ENCODE assay signal across 18 mouse cellular contexts in the genomic region with DNA sequence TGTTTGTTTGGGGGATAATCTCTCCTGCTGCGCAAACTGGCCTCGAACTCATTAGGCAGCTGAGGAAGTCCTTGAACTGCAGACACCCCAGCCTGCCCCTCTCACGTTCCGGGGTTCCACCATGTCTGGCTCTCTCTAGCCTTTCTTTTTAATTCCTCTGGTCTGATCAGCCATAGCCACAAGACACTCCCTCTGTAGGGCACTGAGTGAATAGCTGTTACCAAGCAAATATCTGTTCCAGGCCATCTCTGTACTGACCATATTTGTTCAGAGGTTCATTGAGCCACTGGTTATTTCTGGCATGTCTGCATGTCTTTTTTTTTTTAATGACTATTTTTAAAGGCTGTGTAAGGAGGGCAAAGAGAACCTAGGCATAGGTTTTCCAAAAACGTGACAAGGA. TPM values are rescaled to one million over a fixed set of nuclear protein-coding genes. Genes with fewer than 3 reads are reported as not detected.
DNase-seq lines count a peak whose midpoint lies in the region; ATAC-seq and TF ChIP-seq lines count a peak whose summit lies in the region.
"Not testable (repeated sequence)": the region's sequence is repeated elsewhere in the genome, so short reads cannot be mapped to it uniquely, and the experiment has no call there.
"Had no signal": no experiment of that assay in that cellular context is flagged by ENCODE, and none has a peak within 500 bp of the region (broad histone marks: within the 10 kb centered on the region; RNA-seq: fewer than 3 reads in every experiment).

No protein-coding gene starts in this region.

- TF ChIP-seq CTCF in E14TG2a.4 (conservative IDR thresholded peaks at IDR 0.05; ENCODE audit: low read length), result 0 out of 2 replicates have a peak, but pooled peaks have one; percentile 10
- 0 out of 2 replicates have a peak, but pooled peaks have one; percentile 19 for TF ChIP-seq CTCF in forebrain, postnatal 0 days (IDR thresholded peaks at IDR 0.05; ENCODE audit: low read depth)
- TF ChIP-seq CTCF in heart, postnatal 0 days (IDR thresholded peaks at IDR 0.05; ENCODE audit: low read depth), result peak; percentile 37
- not testable (repeated sequence) for TF ChIP-seq CTCF in kidney, adult 2 months (conservative IDR thresholded peaks at IDR 0.05; ENCODE audit: insufficient read depth, insufficient read length, low read depth, low read length)
- TF ChIP-seq CTCF in midbrain, postnatal 0 days (IDR thresholded peaks at IDR 0.05), result peak; percentile 57

- TF ChIP-seq POLR2A in kidney, adult 2 months (IDR thresholded peaks at IDR 0.05; ENCODE audit: low read depth, low read length), result not testable (repeated sequence)

- H3K27ac ChIP-seq in forebrain, postnatal 0 days (ENCODE audit: low read depth, low read length); heart, postnatal 0 days (ENCODE audit: low read depth); kidney, adult 2 months (ENCODE audit: insufficient read depth, low read depth, low read length); lung, embryonic 15.5 days; midbrain, postnatal 0 days (ENCODE audit: low read depth, low read length): not testable (repeated sequence)

- H3K4me2 ChIP-seq in forebrain, postnatal 0 days (ENCODE audit: low read depth), result 0 out of 2 replicates have a peak overlapping the region, but pooled peaks have one; percentile 88
- H3K4me2 ChIP-seq in heart, postnatal 0 days (ENCODE audit: low read depth, low read length), result peak overlapping the region; percentile 72; the same call in 1 of the 2 replicates
- H3K4me2 ChIP-seq in lung, embryonic 15.5 days, result peak overlapping the region; percentile 97; the same call in 1 of the 2 replicates
- H3K4me2 ChIP-seq in midbrain, postnatal 0 days (ENCODE audit: low read depth, low read length, poor library complexity, severe bottlenecking), result not testable (repeated sequence)

- not testable (repeated sequence) for H3K9ac ChIP-seq in forebrain, postnatal 0 days; heart, postnatal 0 days (replicated peaks; ENCODE audit: low read depth, low read length); lung, embryonic 15.5 days; midbrain, postnatal 0 days (replicated peaks; ENCODE audit: low read length, poor library complexity, severe bottlenecking)

- peaks cover 16% of the 10 kb centered on the region for H3K4me1 ChIP-seq in E14TG2a.4 (replicated peaks; ENCODE audit: low read depth, low read length)
- H3K4me1 ChIP-seq in forebrain, postnatal 0 days (ENCODE audit: insufficient read depth); heart, postnatal 0 days (ENCODE audit: control insufficient read depth, insufficient read depth); kidney, adult 2 months (ENCODE audit: control insufficient read depth, insufficient read depth, low read length); lung, embryonic 15.5 days; midbrain, postnatal 0 days (ENCODE audit: insufficient read depth, low read length): not testable (repeated sequence)

- H3K27me3 ChIP-seq in E14TG2a.4 (ENCODE audit: insufficient read depth, low read length), result peaks cover 24% of the 10 kb centered on the region
- H3K27me3 ChIP-seq in forebrain, postnatal 0 days (ENCODE audit: insufficient read depth, low read length); heart, postnatal 0 days (ENCODE audit: control insufficient read depth, insufficient read depth, low read length); kidney, adult 2 months (replicated peaks; ENCODE audit: control insufficient read depth, insufficient read depth, low read length); lung, embryonic 15.5 days; midbrain, postnatal 0 days (ENCODE audit: insufficient read depth, low read length): not testable (repeated sequence)

- not testable (repeated sequence) for ATAC-seq in forebrain, postnatal 0 days; lung, embryonic 15.5 days (ENCODE audit: borderline replicate concordance, extremely low read depth, low FRiP score, low TSS enrichment); midbrain, postnatal 0 days (ENCODE audit: low FRiP score)
- peak; percentile 59 for ATAC-seq in heart, postnatal 0 days (ENCODE audit: insufficient read depth, low read depth)

- not testable (repeated sequence) for H3K9me3 ChIP-seq in E14TG2a.4 (ENCODE audit: low read length); forebrain, postnatal 0 days (ENCODE audit: low read length); heart, postnatal 0 days (replicated peaks; ENCODE audit: control insufficient read depth, low read length); lung, embryonic 15.5 days; midbrain, postnatal 0 days (ENCODE audit: low read length)

- WGBS in forebrain, postnatal 0 days, result 53% methylated on average over 5 of the region's 5 CpGs
- WGBS in heart, postnatal 0 days, result 52% methylated on average over 5 of the region's 5 CpGs
- 65% methylated on average over 5 of the region's 5 CpGs for WGBS in kidney, adult 2 months
- 52% methylated on average over 5 of the region's 5 CpGs for WGBS in lung, embryonic 15.5 days
- WGBS in midbrain, postnatal 0 days, result 51% methylated on average over 5 of the region's 5 CpGs

- peak; percentile 52 for DNase-seq in embryo, embryonic 10 days (ENCODE audit: low spot score)
- not testable (repeated sequence) for DNase-seq in forebrain, postnatal 0 days
- DNase-seq in heart, postnatal 0 days (ENCODE audit: low spot score), result peak; percentile 31
- DNase-seq in kidney, adult 2 months, result peak; percentile 35
- DNase-seq in midbrain, postnatal 0 days (ENCODE audit: low spot score), result peak; percentile 40

- H3K36me3 ChIP-seq in E14TG2a.4 (ENCODE audit: insufficient read depth, low read length), result peaks cover 16% of the 10 kb centered on the region
- H3K36me3 ChIP-seq in forebrain, postnatal 0 days (ENCODE audit: insufficient read depth); heart, postnatal 0 days (replicated peaks; ENCODE audit: control insufficient read depth, insufficient read depth, low read length); kidney, adult 2 months (ENCODE audit: control insufficient read depth, insufficient read depth, low read length); lung, embryonic 15.5 days; midbrain, postnatal 0 days (ENCODE audit: insufficient read depth, low read length): not testable (repeated sequence)

- not testable (repeated sequence) for TF ChIP-seq EP300 in heart, postnatal 0 days (IDR thresholded peaks at IDR 0.05; ENCODE audit: low read depth)

- H3K4me3 ChIP-seq in E14TG2a.4 (replicated peaks; ENCODE audit: low read length); forebrain, postnatal 0 days (ENCODE audit: low read depth, low read length); heart, postnatal 0 days (ENCODE audit: low read depth, low read length); kidney, adult 2 months (ENCODE audit: insufficient read depth, low read depth, low read length); lung, embryonic 15.5 days; midbrain, postnatal 0 days (ENCODE audit: low read depth, low read length): not testable (repeated sequence)

RNA-seq across cellular contexts. Expression of gene Crtap, which starts 21.1 kb away (rescaled TPM):
- total RNA-seq in forebrain, postnatal 0 days (2014; rRNA removed), result 7.0 and 14.2 TPM in 2 replicates
- 23.8 and 25.5 TPM in 2 replicates for polyA plus RNA-seq in forebrain, postnatal 0 days (2015; fragmentation: Nextera tagmentation; extraction: Ambion mirVana)
- total RNA-seq in heart, postnatal 0 days (2014; rRNA removed; ENCODE audit: low replicate concordance), result 63.1 and 65.0 TPM in 2 replicates
- 75.8 and 80.6 TPM in 2 replicates for polyA plus RNA-seq in heart, postnatal 0 days (2015; fragmentation: Nextera tagmentation; extraction: Ambion mirVana)
- 86.3 and 98.7 TPM in 2 replicates for polyA plus RNA-seq in kidney, adult 2 months (2012; rRNA removed)
- polyA plus RNA-seq in lung, embryonic 15.5 days (2015; fragmentation: Nextera tagmentation; extraction: Ambion mirVana), result 153 and 159 TPM in 2 replicates
- 12.6 and 21.4 TPM in 2 replicates for total RNA-seq in midbrain, postnatal 0 days (2014; rRNA removed)
- polyA plus RNA-seq in midbrain, postnatal 0 days (2015; fragmentation: Nextera tagmentation; extraction: Ambion mirVana), result 25.8 and 26.0 TPM in 2 replicates

RNA-seq across cellular contexts. Expression of gene Glb1, which starts 31.5 kb away (rescaled TPM):
- 21.8 and 26.1 TPM in 2 replicates for total RNA-seq in forebrain, postnatal 0 days (2014; rRNA removed)
- polyA plus RNA-seq in forebrain, postnatal 0 days (2015; fragmentation: Nextera tagmentation; extraction: Ambion mirVana), result 27.5 and 32.3 TPM in 2 replicates
- total RNA-seq in heart, postnatal 0 days (2014; rRNA removed; ENCODE audit: low replicate concordance), result 29.8 and 43.3 TPM in 2 replicates
- polyA plus RNA-seq in heart, postnatal 0 days (2015; fragmentation: Nextera tagmentation; extraction: Ambion mirVana), result 22.0 and 22.8 TPM in 2 replicates
- 144 and 165 TPM in 2 replicates for polyA plus RNA-seq in kidney, adult 2 months (2012; rRNA removed)
- 42.6 and 47.7 TPM in 2 replicates for polyA plus RNA-seq in lung, embryonic 15.5 days (2015; fragmentation: Nextera tagmentation; extraction: Ambion mirVana)
- 29.6 and 38.0 TPM in 2 replicates for total RNA-seq in midbrain, postnatal 0 days (2014; rRNA removed)
- 32.1 and 35.3 TPM in 2 replicates for polyA plus RNA-seq in midbrain, postnatal 0 days (2015; fragmentation: Nextera tagmentation; extraction: Ambion mirVana)

RNA-seq across cellular contexts. Expression of gene Tmppe, which starts 31.5 kb away (rescaled TPM):
- 4.5 and 5.5 TPM in 2 replicates for total RNA-seq in forebrain, postnatal 0 days (2014; rRNA removed)
- 4.6 and 6.8 TPM in 2 replicates for polyA plus RNA-seq in forebrain, postnatal 0 days (2015; fragmentation: Nextera tagmentation; extraction: Ambion mirVana)
- 5.4 and 10.0 TPM in 2 replicates for total RNA-seq in heart, postnatal 0 days (2014; rRNA removed; ENCODE audit: low replicate concordance)
- polyA plus RNA-seq in heart, postnatal 0 days (2015; fragmentation: Nextera tagmentation; extraction: Ambion mirVana), result 3.9 and 4.5 TPM in 2 replicates
- polyA plus RNA-seq in kidney, adult 2 months (2012; rRNA removed), result 11.4 and 15.7 TPM in 2 replicates
- polyA plus RNA-seq in lung, embryonic 15.5 days (2015; fragmentation: Nextera tagmentation; extraction: Ambion mirVana), result 9.5 and 10.1 TPM in 2 replicates
- 6.4 and 6.6 TPM in 2 replicates for total RNA-seq in midbrain, postnatal 0 days (2014; rRNA removed)
- polyA plus RNA-seq in midbrain, postnatal 0 days (2015; fragmentation: Nextera tagmentation; extraction: Ambion mirVana), result 6.4 and 7.4 TPM in 2 replicates

RNA-seq across cellular contexts. Expression of gene Bcl2a1c, which starts 39.5 kb away (rescaled TPM):
- total RNA-seq in forebrain, postnatal 0 days (2014; rRNA removed), result not detected in 2 replicates
- not detected in 2 replicates for polyA plus RNA-seq in forebrain, postnatal 0 days (2015; fragmentation: Nextera tagmentation; extraction: Ambion mirVana)
- total RNA-seq in heart, postnatal 0 days (2014; rRNA removed; ENCODE audit: low replicate concordance), result not detected in 2 replicates
- not detected in 2 replicates for polyA plus RNA-seq in heart, postnatal 0 days (2015; fragmentation: Nextera tagmentation; extraction: Ambion mirVana)
- not detected in 2 replicates for polyA plus RNA-seq in kidney, adult 2 months (2012; rRNA removed)
- 0.39 TPM in 1 of 2 replicates, not detected in the other for polyA plus RNA-seq in lung, embryonic 15.5 days (2015; fragmentation: Nextera tagmentation; extraction: Ambion mirVana)
- not detected in 2 replicates for total RNA-seq in midbrain, postnatal 0 days (2014; rRNA removed)
- polyA plus RNA-seq in midbrain, postnatal 0 days (2015; fragmentation: Nextera tagmentation; extraction: Ambion mirVana), result not detected in 2 replicates
- total RNA-seq: adrenal gland, adult 18-20 months; gastrocnemius, postnatal 25 days had no signal
- polyA plus RNA-seq: cortical plate, adult 2 months; frontal cortex, adult 2 months; heart, embryonic 12.5 days; hindbrain, embryonic 13.5 days; kidney, embryonic 14.5 days; limb, embryonic 10.5 days; liver, embryonic 13.5 days; neural tube, embryonic 12.5 days; urinary bladder, adult 2 months had no signal
